Mouse (Mus musculus) liver, embryonic 14.5 days (tissue): Measurements from ENCODE around the gene Uvrag. TPM values are rescaled to one million over a fixed set of nuclear protein-coding genes. Genes with fewer than 3 reads are reported as not detected.

Source experiments
- ATAC-seq: fragments of 200-750 bp; cut with Nextera tagmentation; 2 replicates; pipeline ENCODE4 v1.8.0; 2017; ENCODE audit warnings: moderate number of reproducible peaks, mild to moderate bottlenecking, moderate library complexity; ENCODE audit not compliant: insufficient read depth
- DNase-seq, 3 experiments: peaks; one replicate each; pipeline ENCODE4 v3.0.0-alpha.2; 2012 to 2013; ENCODE audit warnings: low read depth in 3 of 3, low spot score in 3 of 3
- H3K27ac ChIP-seq: fragments of 300-500 bp; sonication (generic); 2 replicates; pipeline ENCODE4 v1.5.1; 2014; ENCODE audit warnings: moderate library complexity, mild to moderate bottlenecking, control low read depth, inconsistent platforms
- H3K27me3 ChIP-seq: fragments of 300-500 bp; sonication (generic); 2 replicates; pipeline ENCODE4 v1.6.1; 2014; ENCODE audit warnings: mild to moderate bottlenecking, low read length, moderate library complexity; ENCODE audit not compliant: control insufficient read depth, insufficient read depth
- H3K36me3 ChIP-seq: fragments of 300-500 bp; sonication (generic); replicated peaks from 2 replicates; pipeline ENCODE4 v1.6.1; 2014; ENCODE audit warnings: low read depth; ENCODE audit not compliant: control insufficient read depth, insufficient read depth
- H3K4me1 ChIP-seq, 2 experiments: fragments of 200-500 bp in 1 of 2; fragments of 300-500 bp in 1 of 2; sonication (generic) in 1 of 2; replicated peaks; 2 replicates each; pipeline ENCODE4 v1.6.1; 2012 to 2014; ENCODE audit warnings: antibody characterized with exemption in 1 of 2, inconsistent platforms in 1 of 2, low read length in 1 of 2; ENCODE audit not compliant: control insufficient read depth in 2 of 2, insufficient read depth in 2 of 2
- H3K4me2 ChIP-seq: fragments of 300-500 bp; sonication (generic); 2 replicates; pipeline ENCODE4 v1.6.1; 2014; ENCODE audit warnings: low read depth, mild to moderate bottlenecking, control low read depth, moderate library complexity
- H3K4me3 ChIP-seq, 2 experiments: fragments of 200-500 bp in 1 of 2; fragments of 300-500 bp in 1 of 2; sonication (generic) in 1 of 2; 2 replicates each; pipeline ENCODE4 v1.5.1; 2012 to 2014; ENCODE audit warnings: low read depth in 2 of 2, low read length in 2 of 2, mild to moderate bottlenecking in 2 of 2, control low read depth in 1 of 2, inconsistent platforms in 1 of 2, moderate library complexity in 1 of 2; ENCODE audit not compliant: insufficient read depth in 1 of 2
- H3K9ac ChIP-seq: fragments of 300-500 bp; sonication (generic); replicated peaks from 2 replicates; pipeline ENCODE4 v1.6.1; 2014; ENCODE audit warnings: mild to moderate bottlenecking, control low read depth, moderate library complexity
- H3K9me3 ChIP-seq: fragments of 300-500 bp; sonication (generic); 2 replicates; pipeline ENCODE4 v1.6.1; 2016; ENCODE audit warnings: low read length, mixed read lengths; ENCODE audit not compliant: control insufficient read depth
- CTCF ChIP-seq: IDR thresholded peaks from 2 replicates; pipeline ENCODE4 v1.5.1; 2016; ENCODE audit warnings: antibody characterized with exemption, low read depth, control low read depth
- EP300 ChIP-seq: IDR thresholded peaks from 2 replicates; pipeline ENCODE4 v1.6.1; 2016; ENCODE audit warnings: antibody characterized with exemption, low read depth
- WGBS: fragments of 180-500 bp; shearing (Covaris S2); extraction: QIAGEN DNeasy Blood & Tissue Kit; methylation state at CpG from one replicate; pipeline ENCODE4 v1.1.7; 2014; ENCODE audit not compliant: insufficient replicate concordance; 5-methylcytosine and 5-hydroxymethylcytosine counted together
- polyA plus RNA-seq, 2 experiments: library from polyadenylated mRNA; depleted of rRNA in 1 of 2; stranded (reverse) in 1 of 2; unstranded in 1 of 2; fragments of >200 nt; fragmentation: Nextera tagmentation in 1 of 2; extraction: Ambion mirVana in 1 of 2; gene quantifications; 2 replicates each; pipeline versions ENCODE4 v1.2.1 to v1.2.3; 2012 to 2014

Gene Uvrag
- polyA plus RNA-seq, 2 experiments = 3.9 to 5.7 TPM

GRCm38 (mm10) chr7:99025265-99025664 is 115.7 kb downstream of the Uvrag start:
- Histone ChIP-seq H3K36me3 (no peaks in the 10 kb centered on the region), H3K9me3 (no peaks in the 10 kb centered on the region), H3K27ac (no peak overlapping the region), H3K9ac (no peak overlapping the region), H3K4me3 (no peak overlapping the region), H3K27me3 (no peaks in the 10 kb centered on the region), H3K4me1 (peaks cover 0 to 3% of the 10 kb centered on the region in 2 experiments; a peak in 1 of 4 replicates), H3K4me2 (no peak overlapping the region)
- 80% methylated on average over 7 of the region's 7 CpGs for WGBS
- ATAC-seq = no peak
- TF ChIP-seq CTCF (no peak), EP300 (no peak)
- no peak for DNase-seq

DNA sequence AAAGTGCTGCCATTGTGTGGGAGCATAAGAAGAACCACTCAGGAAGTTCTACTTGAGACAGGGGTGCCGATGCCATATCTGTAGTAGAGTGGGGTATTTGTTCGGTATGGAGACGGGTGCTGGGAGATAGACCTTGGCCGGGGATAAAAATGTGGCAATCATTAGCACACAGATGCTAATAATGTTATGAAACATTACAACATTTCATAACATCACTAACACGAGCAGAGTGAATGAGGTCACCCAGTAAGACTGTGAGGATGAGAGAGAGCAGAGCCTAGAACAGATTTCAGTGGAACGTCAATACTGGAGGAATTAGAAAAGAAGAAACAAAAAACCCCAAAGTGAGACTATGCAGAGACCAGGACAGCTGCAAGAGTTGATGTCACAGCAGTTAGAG is 116.2 kb downstream of the Uvrag start:
- H3K4me3 ChIP-seq = no peak overlapping the region
- TF ChIP-seq EP300 (no peak), CTCF (no peak)
- H3K27me3 ChIP-seq = no peaks in the 10 kb centered on the region
- no peaks in the 10 kb centered on the region for H3K36me3 ChIP-seq
- WGBS = 81% methylated on average over 6 of the region's 6 CpGs
- H3K4me2 ChIP-seq = no peak overlapping the region
- no peak for DNase-seq
- no peak overlapping the region for H3K27ac ChIP-seq
- H3K9ac ChIP-seq = no peak overlapping the region
- H3K9me3 ChIP-seq = no peaks in the 10 kb centered on the region
- no peak for ATAC-seq
- H3K4me1 ChIP-seq = peaks cover 0 to 3% of the 10 kb centered on the region in 2 experiments; a peak in 1 of 4 replicates

DNA sequence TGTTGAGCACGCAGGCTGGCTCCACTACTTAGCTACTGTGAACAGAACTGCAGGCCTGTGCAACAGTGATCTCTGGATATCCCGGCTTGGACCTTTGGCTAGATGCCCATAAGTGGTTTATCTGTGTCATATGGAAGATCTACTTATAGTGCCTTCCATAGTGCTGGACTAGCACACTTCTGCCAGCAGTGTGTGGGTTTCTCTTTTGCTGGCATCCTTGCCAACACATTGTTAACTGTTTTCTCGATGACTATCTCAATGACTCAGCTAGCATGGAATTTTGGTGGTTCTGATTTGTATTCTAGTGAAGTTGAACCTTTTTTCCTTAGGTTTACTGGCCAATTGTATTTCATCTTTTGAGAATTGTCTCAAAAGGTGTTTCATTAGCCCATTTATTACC is 117.0 kb downstream of the Uvrag start:
- no peak for ATAC-seq
- Histone ChIP-seq H3K4me2 (no peak overlapping the region), H3K9me3 (no peaks in the 10 kb centered on the region), H3K36me3 (no peaks in the 10 kb centered on the region), H3K4me3 (no peak overlapping the region), H3K4me1 (peaks cover 0 to 3% of the 10 kb centered on the region in 2 experiments; a peak in 1 of 4 replicates), H3K27ac (no peak overlapping the region), H3K9ac (no peak overlapping the region), H3K27me3 (no peaks in the 10 kb centered on the region)
- no peak for TF ChIP-seq CTCF
- no peak for TF ChIP-seq EP300
- WGBS = 76% methylated on average over 3 of the region's 3 CpGs
- DNase-seq = no peak

DNA sequence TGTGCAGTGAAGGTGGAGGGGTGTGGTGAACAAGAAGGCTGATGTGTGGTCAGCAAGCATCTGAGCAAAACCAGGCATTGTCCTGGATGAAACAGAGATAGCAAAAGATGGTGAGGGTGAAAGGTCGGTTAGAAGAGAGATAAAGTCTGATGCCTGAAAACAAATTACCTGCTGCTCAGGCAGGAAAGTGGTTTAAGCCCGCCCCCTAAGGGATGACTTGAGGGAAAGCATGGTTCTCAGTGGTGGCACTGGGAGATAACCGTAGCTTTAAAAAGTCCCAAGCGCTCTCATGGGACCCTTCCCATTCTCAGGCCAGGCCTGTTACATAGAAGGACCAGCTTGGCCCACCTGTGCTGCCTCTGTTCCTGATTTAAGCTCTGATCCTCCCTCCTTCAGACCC is 119.7 kb downstream of the Uvrag start:
- DNase-seq (no peak), ATAC-seq (no peak)
- no peak overlapping the region for H3K9ac ChIP-seq
- no peaks in the 10 kb centered on the region for H3K36me3 ChIP-seq
- no peak overlapping the region for H3K4me2 ChIP-seq
- no peak overlapping the region for H3K4me3 ChIP-seq
- no peaks in the 10 kb centered on the region for H3K9me3 ChIP-seq
- peaks cover 0 to 3% of the 10 kb centered on the region in 2 experiments; a peak in 1 of 4 replicates for H3K4me1 ChIP-seq
- WGBS = 48% methylated on average over 4 of the region's 4 CpGs
- no peaks in the 10 kb centered on the region for H3K27me3 ChIP-seq
- TF ChIP-seq EP300 (no peak), CTCF (0 out of 2 replicates have a peak, but pooled peaks have one; percentile 3)
- H3K27ac ChIP-seq = no peak overlapping the region

DNA sequence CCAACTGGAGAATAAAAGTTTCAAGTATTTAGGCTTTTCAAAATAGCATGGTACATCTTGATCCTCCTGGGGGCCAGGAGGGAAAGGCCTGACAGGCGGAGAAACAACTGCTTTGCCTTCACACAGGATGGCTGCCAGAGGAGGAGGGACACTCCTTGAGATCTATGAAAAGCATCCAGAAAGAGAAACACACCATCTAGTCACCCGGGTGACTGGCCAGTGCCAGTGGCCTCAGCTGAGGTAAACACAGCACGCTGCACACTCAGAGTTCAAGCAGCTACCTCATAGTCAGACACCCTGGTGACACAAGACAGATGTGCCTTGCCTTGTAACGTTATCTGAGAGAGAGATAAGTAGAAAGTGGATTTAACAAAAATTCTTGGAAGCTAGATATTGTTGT is 120.6 kb downstream of the Uvrag start:
- 57% methylated on average over 4 of the region's 4 CpGs for WGBS
- H3K9me3 ChIP-seq = no peaks in the 10 kb centered on the region
- H3K4me2 ChIP-seq = no peak overlapping the region
- no peaks in the 10 kb centered on the region for H3K36me3 ChIP-seq
- no peak overlapping the region for H3K9ac ChIP-seq
- DNase-seq = no peak
- ATAC-seq = no peak
- no peaks in the 10 kb centered on the region for H3K27me3 ChIP-seq
- H3K27ac ChIP-seq = no peak overlapping the region
- peaks cover 0 to 3% of the 10 kb centered on the region in 2 experiments; a peak in 1 of 4 replicates for H3K4me1 ChIP-seq
- no peak overlapping the region for H3K4me3 ChIP-seq
- no peak for TF ChIP-seq CTCF
- no peak for TF ChIP-seq EP300
